Mouse (Mus musculus) brain, embryonic 14.5 days (tissue): ENCODE data around the gene Ulk1. TPM values are rescaled to one million over a fixed set of nuclear protein-coding genes. Genes with fewer than 3 reads are reported as not detected.

Experiments used
- DNase-seq: peaks from one replicate; pipeline ENCODE4 v3.0.0-alpha.2; 2011; ENCODE audit warnings: low read depth
- CTCF ChIP-seq: fragments of 200-500 bp; IDR thresholded peaks from 2 replicates; pipeline ENCODE4 v1.5.1; 2012; ENCODE audit warnings: inconsistent platforms, mild to moderate bottlenecking, moderate library complexity, borderline replicate concordance; ENCODE audit not compliant: insufficient read depth, insufficient read length; ENCODE audit errors: extremely low read depth
- POLR2A ChIP-seq: fragments of 200-500 bp; IDR thresholded peaks from 2 replicates; pipeline ENCODE4 v1.6.1; 2012; ENCODE audit warnings: mild to moderate bottlenecking, inconsistent platforms, borderline replicate concordance; ENCODE audit not compliant: poor library complexity, insufficient read depth, insufficient read length, severe bottlenecking; ENCODE audit errors: extremely low read depth
- polyA plus RNA-seq: library from polyadenylated mRNA; depleted of rRNA; stranded (reverse); fragments of >200 nt; gene quantifications from 2 replicates; pipeline ENCODE4 v1.2.3, GENCODE M21; 2012

Gene Ulk1
- polyA plus RNA-seq, 1 experiment, result 118 TPM

GRCm38 (mm10) chr5:110794363-110794762 lies 15.5 kb downstream of the Ulk1 start:
- TF ChIP-seq CTCF (no peak), POLR2A (no peak)
- no peak for DNase-seq

- no peak for TF ChIP-seq POLR2A
- TF ChIP-seq CTCF, result peak; percentile 79
- DNase-seq, result peak; percentile 66
These were observed 21.2 kb downstream of the Ulk1 start for GRCm38 (mm10) chr5:110788684-110789083.

- no peak for DNase-seq
- no peak for TF ChIP-seq POLR2A
- TF ChIP-seq CTCF, result peak; percentile 19; the same call in 1 of the 2 replicates
These were observed 23.6 kb downstream of the Ulk1 start for GRCm38 (mm10) chr5:110786081-110786835.

- DNase-seq, result no peak
- no peak for TF ChIP-seq POLR2A
These were observed 26.7 kb downstream of the Ulk1 start for GRCm38 (mm10) chr5:110783150-110783549.

- DNase-seq, result no peak
These were observed 28.2 kb downstream of the Ulk1 start for GRCm38 (mm10) chr5:110781529-110782238.

GRCm38 (mm10) chr5:110780761-110781528 lies 29.0 kb downstream of the Ulk1 start:
- peak; percentile 12 for DNase-seq
- TF ChIP-seq POLR2A, result no peak
- TF ChIP-seq CTCF, result no peak

More at GRCm38 (mm10) chr5:110781529-110782238, 28.2 kb downstream of the Ulk1 start:
- TF ChIP-seq POLR2A (no peak), CTCF (no peak)

- peak; percentile 94 for DNase-seq
- TF ChIP-seq POLR2A (peak; percentile 13; the same call in 1 of the 2 replicates), CTCF (no peak)
These were observed 29.7 kb downstream of the Ulk1 start, which contains the start of gene Pus1 for GRCm38 (mm10) chr5:110779998-110780760. Gene Pus1, minus strand, starts transcription at chr5:110780659.

- TF ChIP-seq CTCF, result no peak
- no peak for TF ChIP-seq POLR2A
These were observed 30.5 kb downstream of the Ulk1 start for GRCm38 (mm10) chr5:110779276-110779997.

GRCm38 (mm10) chr5:110778263-110778662 lies 31.6 kb downstream of the Ulk1 start:
- TF ChIP-seq CTCF (no peak), POLR2A (no peak)

More at GRCm38 (mm10) chr5:110779276-110779997, 30.5 kb downstream of the Ulk1 start:
- DNase-seq, result no peak

GRCm38 (mm10) chr5:110776141-110776540 lies 33.8 kb downstream of the Ulk1 start:
- DNase-seq, result no peak
- TF ChIP-seq CTCF, result no peak
- TF ChIP-seq POLR2A, result no peak

More at GRCm38 (mm10) chr5:110778263-110778662, 31.6 kb downstream of the Ulk1 start:
- no peak for DNase-seq
